Comparison of ENCODE assay signal across 8 mouse cellular contexts in genomic region chr17:26994410-26994809, GRCm38 (mm10). TPM values are rescaled to one million over a fixed set of nuclear protein-coding genes. Genes with fewer than 3 reads are reported as not detected.
DNase-seq lines count a peak whose midpoint lies in the region; ATAC-seq and TF ChIP-seq lines count a peak whose summit lies in the region.

No protein-coding gene starts in this region.

- no peak overlapping the region for H3K9ac ChIP-seq in forebrain, embryonic 14.5 days (ENCODE audit: low read length)
- H3K9ac ChIP-seq in forebrain, embryonic 15.5 days (replicated peaks): no peak overlapping the region
- no peak overlapping the region for H3K9ac ChIP-seq in heart, embryonic 16.5 days (ENCODE audit: low read length)
- H3K9ac ChIP-seq in lung, embryonic 14.5 days: no peak overlapping the region

- ATAC-seq in forebrain, embryonic 14.5 days: no peak
- no peak for ATAC-seq in forebrain, embryonic 15.5 days (replicated peaks)
- ATAC-seq in heart, embryonic 16.5 days (replicated peaks; ENCODE audit: extremely low read depth, insufficient read depth, low FRiP score): peak; percentile 70
- peak; percentile 41 for ATAC-seq in lung, embryonic 14.5 days (ENCODE audit: insufficient read depth)

- H3K4me3 ChIP-seq in forebrain, embryonic 14.5 days (ENCODE audit: low read depth, low read length): no peak overlapping the region
- H3K4me3 ChIP-seq in forebrain, embryonic 15.5 days: no peak overlapping the region
- no peak overlapping the region for H3K4me3 ChIP-seq in heart, embryonic 16.5 days (ENCODE audit: low read length)
- H3K4me3 ChIP-seq in lung, embryonic 14.5 days (ENCODE audit: low read depth, low read length): no peak overlapping the region

- no peak overlapping the region for H3K4me2 ChIP-seq in forebrain, embryonic 14.5 days (ENCODE audit: low read length)
- no peak overlapping the region for H3K4me2 ChIP-seq in forebrain, embryonic 15.5 days (replicated peaks)
- H3K4me2 ChIP-seq in heart, embryonic 16.5 days (ENCODE audit: low read depth, low read length): peak overlapping the region; percentile 1
- no peak overlapping the region for H3K4me2 ChIP-seq in lung, embryonic 14.5 days

- no peak overlapping the region for H3K27ac ChIP-seq in forebrain, embryonic 14.5 days (ENCODE audit: low read depth, low read length)
- H3K27ac ChIP-seq in forebrain, embryonic 15.5 days (replicated peaks): no peak overlapping the region
- peak overlapping the region; percentile 74 for H3K27ac ChIP-seq in heart, embryonic 16.5 days (ENCODE audit: low read length)
- H3K27ac ChIP-seq in lung, embryonic 14.5 days (ENCODE audit: low read depth): peak overlapping the region; percentile 55

- no peaks in the 10 kb centered on the region for H3K27me3 ChIP-seq in forebrain, embryonic 14.5 days (replicated peaks; ENCODE audit: control insufficient read depth, insufficient read depth, low read length)
- H3K27me3 ChIP-seq in forebrain, embryonic 15.5 days: no peaks in the 10 kb centered on the region
- no peaks in the 10 kb centered on the region for H3K27me3 ChIP-seq in heart, embryonic 16.5 days (ENCODE audit: control insufficient read depth, insufficient read depth, low read length)
- H3K27me3 ChIP-seq in lung, embryonic 14.5 days (ENCODE audit: insufficient read depth, low read length): no peaks in the 10 kb centered on the region

- H3K9me3 ChIP-seq in forebrain, embryonic 14.5 days (replicated peaks; ENCODE audit: control insufficient read depth, low read length): no peaks in the 10 kb centered on the region
- no peaks in the 10 kb centered on the region for H3K9me3 ChIP-seq in forebrain, embryonic 15.5 days
- no peaks in the 10 kb centered on the region for H3K9me3 ChIP-seq in heart, embryonic 16.5 days (replicated peaks; ENCODE audit: control insufficient read depth, low read length)
- no peaks in the 10 kb centered on the region for H3K9me3 ChIP-seq in lung, embryonic 14.5 days (ENCODE audit: low read depth, low read length)

- peak; percentile 13 for DNase-seq in forebrain, embryonic 14.5 days (ENCODE audit: low spot score)
- peak; percentile 90 for DNase-seq in adrenal gland, postnatal 14 days
- peak; percentile 92 for DNase-seq in lung, embryonic 14.5 days
- DNase-seq in cerebellum, postnatal 36 days: no peak
- no peak for DNase-seq in c-Kit-positive CD71-positive TER-119-positive erythroid progenitor cells, embryonic 14.5 days (ENCODE audit: low spot score)
- no peak for DNase-seq in left cerebral cortex, adult 18-20 months (ENCODE audit: low spot score in 2 of 2)

- WGBS in forebrain, embryonic 14.5 days: 76% methylated on average over 14 of the region's 14 CpGs
- WGBS in forebrain, embryonic 15.5 days: 69% methylated on average over 14 of the region's 14 CpGs
- WGBS in heart, embryonic 16.5 days: 24% methylated on average over 14 of the region's 14 CpGs
- WGBS in lung, embryonic 14.5 days: 39% methylated on average over 14 of the region's 14 CpGs

- TF ChIP-seq CTCF in lung, embryonic 14.5 days (IDR thresholded peaks at IDR 0.05; ENCODE audit: low read depth): no peak

- no peaks in the 10 kb centered on the region for H3K4me1 ChIP-seq in forebrain, embryonic 14.5 days (ENCODE audit: control insufficient read depth, insufficient read depth, low read length)
- no peaks in the 10 kb centered on the region for H3K4me1 ChIP-seq in forebrain, embryonic 15.5 days
- peaks cover 13% of the 10 kb centered on the region for H3K4me1 ChIP-seq in heart, embryonic 16.5 days (ENCODE audit: control insufficient read depth, insufficient read depth, low read length)
- H3K4me1 ChIP-seq in lung, embryonic 14.5 days (ENCODE audit: insufficient read depth): no peaks in the 10 kb centered on the region

- H3K36me3 ChIP-seq in forebrain, embryonic 14.5 days (ENCODE audit: control insufficient read depth, insufficient read depth, low read length): no peaks in the 10 kb centered on the region
- H3K36me3 ChIP-seq in forebrain, embryonic 15.5 days: no peaks in the 10 kb centered on the region
- H3K36me3 ChIP-seq in heart, embryonic 16.5 days (ENCODE audit: control insufficient read depth, insufficient read depth): no peaks in the 10 kb centered on the region
- H3K36me3 ChIP-seq in lung, embryonic 14.5 days (ENCODE audit: insufficient read depth): no peaks in the 10 kb centered on the region

RNA-seq across cellular contexts. Expression of gene Zbtb9, which starts 21.4 kb away (rescaled TPM):
- polyA plus RNA-seq in forebrain, embryonic 14.5 days (2014; fragmentation: Nextera tagmentation; extraction: Ambion mirVana): 9.1 and 10.0 TPM in 2 replicates
- 15.8 and 17.2 TPM in 2 replicates for polyA plus RNA-seq in forebrain, embryonic 15.5 days (2015; fragmentation: Nextera tagmentation; extraction: Ambion mirVana)
- 5.2 and 5.3 TPM in 2 replicates for total RNA-seq in adrenal gland, postnatal 14 days (2021)
- polyA plus RNA-seq in heart, embryonic 16.5 days (2015; fragmentation: Nextera tagmentation; extraction: Ambion mirVana): 10.0 and 12.0 TPM in 2 replicates
- polyA plus RNA-seq in lung, embryonic 14.5 days (2014; fragmentation: Nextera tagmentation; extraction: Ambion mirVana): 13.3 TPM in 2 replicates
- total RNA-seq in left cerebral cortex, adult 18-20 months (2021): 10 to 100 TPM; 16.2 to 16.4 TPM

RNA-seq across cellular contexts. Expression of gene Bak1, which starts 34.4 kb away (rescaled TPM):
- polyA plus RNA-seq in forebrain, embryonic 14.5 days (2014; fragmentation: Nextera tagmentation; extraction: Ambion mirVana): 4.8 and 7.6 TPM in 2 replicates
- polyA plus RNA-seq in forebrain, embryonic 15.5 days (2015; fragmentation: Nextera tagmentation; extraction: Ambion mirVana): 2.3 and 2.7 TPM in 2 replicates
- 33.5 and 41.7 TPM in 2 replicates for total RNA-seq in adrenal gland, postnatal 14 days (2021)
- 5.8 and 6.2 TPM in 2 replicates for polyA plus RNA-seq in heart, embryonic 16.5 days (2015; fragmentation: Nextera tagmentation; extraction: Ambion mirVana)
- polyA plus RNA-seq in lung, embryonic 14.5 days (2014; fragmentation: Nextera tagmentation; extraction: Ambion mirVana): 12.0 and 13.8 TPM in 2 replicates
- total RNA-seq in left cerebral cortex, adult 18-20 months (2021): 10 to 100 TPM; 12.0 to 13.0 TPM

RNA-seq across cellular contexts. Expression of gene Syngap1, which starts 53.4 kb away (rescaled TPM):
- polyA plus RNA-seq in forebrain, embryonic 14.5 days (2014; fragmentation: Nextera tagmentation; extraction: Ambion mirVana): 4.2 and 4.9 TPM in 2 replicates
- 6.5 and 7.3 TPM in 2 replicates for polyA plus RNA-seq in forebrain, embryonic 15.5 days (2015; fragmentation: Nextera tagmentation; extraction: Ambion mirVana)
- total RNA-seq in adrenal gland, postnatal 14 days (2021): 16.0 and 17.3 TPM in 2 replicates
- polyA plus RNA-seq in heart, embryonic 16.5 days (2015; fragmentation: Nextera tagmentation; extraction: Ambion mirVana): 1.2 and 1.3 TPM in 2 replicates
- 1.8 and 2.0 TPM in 2 replicates for polyA plus RNA-seq in lung, embryonic 14.5 days (2014; fragmentation: Nextera tagmentation; extraction: Ambion mirVana)
- total RNA-seq in left cerebral cortex, adult 18-20 months (2021): 100 to 1,000 TPM; 348 to 362 TPM

RNA-seq across cellular contexts. Expression of gene Cuta, which starts 55.0 kb away (rescaled TPM):
- polyA plus RNA-seq in forebrain, embryonic 14.5 days (2014; fragmentation: Nextera tagmentation; extraction: Ambion mirVana): 137 and 150 TPM in 2 replicates
- polyA plus RNA-seq in forebrain, embryonic 15.5 days (2015; fragmentation: Nextera tagmentation; extraction: Ambion mirVana): 144 and 150 TPM in 2 replicates
- 118 and 132 TPM in 2 replicates for total RNA-seq in adrenal gland, postnatal 14 days (2021)
- polyA plus RNA-seq in heart, embryonic 16.5 days (2015; fragmentation: Nextera tagmentation; extraction: Ambion mirVana): 163 and 169 TPM in 2 replicates
- 163 TPM in 2 replicates for polyA plus RNA-seq in lung, embryonic 14.5 days (2014; fragmentation: Nextera tagmentation; extraction: Ambion mirVana)
- 100 to 1,000 TPM in 1 of 2 experiments, 10 to 100 TPM in 1; 97.8 to 103 TPM for total RNA-seq in left cerebral cortex, adult 18-20 months (2021)

Comparison
In these comparisons a context has a peak if more than half of its experiments do, and no peak if none do; other contexts are left out.
1. ATAC-seq: peak in heart, embryonic 16.5 days (single experiment) and lung, embryonic 14.5 days (single experiment); none in forebrain, embryonic 14.5 days (single experiment) and forebrain, embryonic 15.5 days (single experiment).
2. DNase-seq: peak in forebrain, embryonic 14.5 days (single experiment), adrenal gland, postnatal 14 days (single experiment) and lung, embryonic 14.5 days (single experiment); none in cerebellum, postnatal 36 days (0 of 2), c-Kit-positive CD71-positive TER-119-positive erythroid progenitor cells, embryonic 14.5 days (single experiment) and left cerebral cortex, adult 18-20 months (0 of 2).
3. H3K27ac ChIP-seq: peak in heart, embryonic 16.5 days (single experiment) and lung, embryonic 14.5 days (single experiment); none in forebrain, embryonic 14.5 days (single experiment) and forebrain, embryonic 15.5 days (single experiment).